Mouse (Mus musculus): ENCODE measurements around the gene 1700007K13Rik.
"Not testable (repeated sequence)": the region's sequence is repeated elsewhere in the genome, so short reads cannot be mapped to it uniquely, and the experiment has no call there.

1700007K13Rik gene

GRCm38 (mm10) chr2:28465836-28466518 is at the start of gene 1700007K13Rik:
TSS of gene 1700007K13Rik (minus strand) at chr2:28466332.
- DNase-seq = peak; percentile 79

DNA sequence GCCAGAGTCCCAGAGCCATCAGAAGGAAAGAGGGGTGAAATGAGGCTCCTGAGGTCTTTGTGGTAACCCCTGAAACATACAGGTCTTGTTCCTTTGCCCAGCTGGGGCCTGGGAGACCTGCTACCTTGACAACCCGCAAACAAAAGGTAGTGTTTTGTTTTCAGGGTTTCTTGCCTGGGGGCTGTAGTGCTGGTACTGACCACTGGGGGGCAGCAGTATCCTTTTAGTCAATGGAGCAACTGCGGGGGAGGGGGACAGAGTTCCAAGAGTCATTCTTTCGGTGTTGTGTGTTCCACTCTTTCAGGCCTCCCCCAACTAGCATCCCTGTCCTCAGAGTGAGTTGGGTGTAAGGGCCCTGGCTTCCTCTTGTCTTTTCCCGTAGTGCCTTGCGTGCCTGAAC is 48.4 kb upstream of the 1700007K13Rik start:
- DNase-seq = peak; percentile 81

- DNase-seq = no peak
These were observed 47.6 kb upstream of the 1700007K13Rik start for GRCm38 (mm10) chr2:28513431-28514370.

GRCm38 (mm10) chr2:28512798-28513401 is 46.8 kb upstream of the 1700007K13Rik start, which contains the start of gene Ralgds:
TSS of gene Ralgds (plus strand) at chr2:28513125.
- peak; percentile 66 for DNase-seq

GRCm38 (mm10) chr2:28511600-28511999 is 45.5 kb upstream of the 1700007K13Rik start:
- not testable (repeated sequence) for DNase-seq

DNA sequence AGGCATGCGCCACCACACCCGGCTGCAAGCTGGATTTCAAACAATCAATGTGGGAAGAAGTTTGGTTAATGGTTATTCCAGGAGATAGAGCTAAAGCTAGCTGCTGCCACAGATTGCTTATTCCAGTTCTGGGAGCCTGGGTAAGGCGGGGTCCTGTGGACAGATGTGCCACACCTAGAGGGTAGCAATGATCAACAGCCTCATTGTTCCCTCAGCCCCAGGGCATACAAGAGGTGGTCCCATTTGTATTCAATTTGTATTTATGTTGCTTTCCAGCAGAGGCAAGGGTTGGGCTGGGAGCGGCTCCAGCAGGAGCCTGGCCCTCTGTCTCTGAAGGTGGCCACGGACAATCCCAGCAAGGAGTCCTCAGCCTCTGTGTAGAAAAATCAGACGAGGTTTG is 40.2 kb upstream of the 1700007K13Rik start:
- no peak for DNase-seq

DNA sequence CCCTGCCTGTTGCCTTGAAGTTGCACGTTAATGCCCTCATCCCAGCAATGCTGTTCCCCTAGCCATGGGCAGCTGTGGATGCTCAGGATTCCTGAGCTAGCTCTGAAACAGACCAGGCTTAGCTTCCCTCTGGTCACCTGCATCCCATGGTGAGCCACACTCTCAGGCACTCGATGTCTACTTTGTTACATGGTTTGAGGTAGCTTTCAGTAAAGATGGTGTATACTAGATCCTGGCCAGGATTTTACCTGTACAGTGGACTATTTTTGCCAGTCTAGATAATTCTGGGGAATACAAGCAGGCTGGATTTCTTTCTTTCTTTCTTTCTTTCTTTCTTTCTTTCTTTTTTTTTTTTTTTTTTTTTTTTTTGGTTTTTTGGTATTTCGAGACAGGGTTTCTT is 39.7 kb upstream of the 1700007K13Rik start, which contains the start of gene Gm10134:
TSS of gene Gm10134 (plus strand) at position 301 of the 400 bp plus-strand sequence.
- no peak for DNase-seq

- DNase-seq = no peak
These were observed 38.5 kb upstream of the 1700007K13Rik start for GRCm38 (mm10) chr2:28504676-28505075.

DNA sequence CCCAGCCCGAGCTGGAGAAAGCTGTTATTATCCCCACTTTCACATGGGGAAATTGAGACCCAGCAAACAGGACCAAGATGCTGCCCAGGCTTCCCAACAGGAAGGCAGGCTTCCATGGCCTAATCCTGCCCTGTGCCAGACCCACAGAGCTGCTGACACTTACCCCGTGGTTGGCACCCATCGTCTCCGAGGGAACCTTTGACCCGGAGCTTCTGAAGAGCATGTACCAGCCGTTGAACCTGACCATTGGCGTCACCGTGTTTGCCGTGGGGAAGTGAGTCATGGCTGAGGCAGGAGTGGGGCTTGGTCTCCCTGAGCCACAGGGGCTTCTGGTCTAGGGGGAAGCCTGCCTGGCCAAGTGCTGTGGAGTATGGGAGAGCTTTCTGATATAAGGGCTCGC is 36.9 kb upstream of the 1700007K13Rik start:
- DNase-seq = no peak

- DNase-seq = no peak
These were observed 32.3 kb upstream of the 1700007K13Rik start for GRCm38 (mm10) chr2:28498431-28498830.

DNA sequence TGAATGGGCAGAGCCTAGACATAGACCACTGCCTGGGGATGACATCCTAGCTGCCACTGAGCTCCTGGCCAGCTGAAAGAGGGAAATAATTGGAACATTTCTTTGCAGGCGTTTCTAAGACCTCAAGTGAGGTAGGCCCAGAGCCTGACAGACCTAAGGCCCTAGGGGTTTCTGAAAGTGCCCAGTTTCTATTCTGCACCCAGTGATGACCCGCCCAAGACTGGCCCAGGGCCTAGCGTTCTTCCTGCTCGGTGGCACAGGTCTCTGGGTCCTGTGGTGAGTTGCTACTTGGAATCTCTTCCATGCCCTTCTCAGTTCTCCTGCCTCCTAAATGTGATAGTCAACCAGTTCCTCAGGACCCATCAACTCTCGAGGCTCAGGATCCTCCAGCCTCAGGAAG is 31.4 kb upstream of the 1700007K13Rik start:
- DNase-seq = no peak

DNA sequence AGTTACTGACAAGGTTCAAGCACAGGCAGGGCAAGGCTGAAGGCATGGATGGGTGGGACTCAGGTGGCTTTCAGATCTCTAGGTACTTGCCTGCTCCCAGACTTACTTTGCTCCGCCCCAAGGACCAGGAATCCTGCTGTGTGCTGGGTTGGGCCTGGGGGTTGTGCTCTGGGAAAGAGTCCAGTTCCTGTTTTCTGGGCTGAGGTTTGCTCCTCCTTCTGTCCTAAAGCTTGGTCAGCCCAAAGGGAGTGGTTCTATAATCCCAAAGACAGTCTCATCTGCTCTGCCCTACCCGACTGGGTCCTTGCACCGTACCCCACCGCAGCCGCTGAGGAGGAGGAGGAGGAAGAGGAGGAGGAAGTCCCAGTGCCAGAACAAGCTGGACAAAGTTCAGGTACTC is 30.5 kb upstream of the 1700007K13Rik start, which contains the start of gene Gbgt1:
TSS of gene Gbgt1 (plus strand) at position 221 of the 400 bp plus-strand sequence.
- DNase-seq = no peak

GRCm38 (mm10) chr2:28495801-28496595 is 29.9 kb upstream of the 1700007K13Rik start:
- no peak for DNase-seq

GRCm38 (mm10) chr2:28495207-28495756 is 29.1 kb upstream of the 1700007K13Rik start:
- no peak for DNase-seq

DNA sequence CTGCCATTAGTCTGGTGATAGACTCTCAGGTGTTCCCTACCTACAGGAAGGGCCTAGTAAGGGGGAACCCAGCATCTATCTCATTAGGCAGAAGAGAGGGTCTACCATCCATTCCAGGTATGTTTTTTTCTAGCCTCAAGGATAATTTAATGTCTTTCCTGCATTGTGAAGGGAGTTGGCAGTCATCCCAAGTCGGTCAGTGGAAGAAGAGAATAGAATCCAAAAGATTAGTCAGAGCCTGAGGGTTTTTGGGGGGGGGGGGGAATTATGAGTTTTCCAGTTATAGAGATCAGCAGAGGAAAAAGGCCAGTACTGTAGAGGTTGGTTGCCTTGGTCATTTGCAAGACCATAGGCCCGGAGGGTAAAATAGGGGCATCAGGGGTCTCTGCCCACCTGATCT is 28.4 kb upstream of the 1700007K13Rik start:
- no peak for DNase-seq

- DNase-seq = no peak
These were observed 17.7 kb upstream of the 1700007K13Rik start for GRCm38 (mm10) chr2:28483861-28484260.

- no peak for DNase-seq
These were observed 13.4 kb upstream of the 1700007K13Rik start for GRCm38 (mm10) chr2:28479208-28480204.

DNA sequence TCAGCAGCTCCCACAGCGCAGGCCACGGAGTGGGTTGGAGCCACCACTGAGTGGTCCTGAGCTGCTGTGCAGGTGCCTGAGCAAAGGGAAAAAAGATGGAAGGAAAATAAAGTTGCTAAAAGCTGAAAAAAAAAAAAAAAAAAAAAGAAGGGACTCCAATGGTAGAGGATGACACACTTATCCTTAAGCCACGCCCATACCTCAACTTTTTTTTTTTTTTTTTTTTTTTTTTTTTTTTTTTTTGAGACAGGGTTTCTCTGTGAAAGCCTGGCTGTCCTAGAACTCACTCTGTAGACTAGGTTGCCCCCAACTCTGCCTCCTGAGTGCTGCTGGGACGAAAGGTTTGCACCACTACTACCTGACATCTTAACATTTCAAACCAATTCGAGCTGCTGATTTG is 11.9 kb upstream of the 1700007K13Rik start:
- not testable (repeated sequence) for DNase-seq

DNA sequence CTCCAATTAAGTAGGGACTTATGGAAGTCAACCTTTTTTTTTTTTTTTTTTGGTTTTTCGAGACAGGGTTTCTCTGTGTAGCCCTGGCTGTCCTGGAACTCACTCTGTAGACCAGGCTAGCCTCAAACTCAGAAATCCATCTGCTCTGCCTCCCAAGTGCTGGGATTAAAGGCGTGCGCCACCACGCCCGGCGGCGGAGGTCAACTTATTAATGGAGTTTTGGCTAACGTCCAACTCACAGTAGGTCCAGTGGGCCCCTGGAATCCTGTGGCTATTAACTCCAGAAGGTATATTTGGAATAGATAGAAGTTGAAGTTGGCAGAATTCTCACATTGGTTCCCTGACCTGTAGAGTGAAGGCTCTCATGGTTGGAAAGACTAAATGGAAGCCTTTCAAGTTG is 5.9 kb upstream of the 1700007K13Rik start:
- DNase-seq = not testable (repeated sequence)

GRCm38 (mm10) chr2:28470591-28470990 is 4.5 kb upstream of the 1700007K13Rik start:
- no peak for DNase-seq

DNA sequence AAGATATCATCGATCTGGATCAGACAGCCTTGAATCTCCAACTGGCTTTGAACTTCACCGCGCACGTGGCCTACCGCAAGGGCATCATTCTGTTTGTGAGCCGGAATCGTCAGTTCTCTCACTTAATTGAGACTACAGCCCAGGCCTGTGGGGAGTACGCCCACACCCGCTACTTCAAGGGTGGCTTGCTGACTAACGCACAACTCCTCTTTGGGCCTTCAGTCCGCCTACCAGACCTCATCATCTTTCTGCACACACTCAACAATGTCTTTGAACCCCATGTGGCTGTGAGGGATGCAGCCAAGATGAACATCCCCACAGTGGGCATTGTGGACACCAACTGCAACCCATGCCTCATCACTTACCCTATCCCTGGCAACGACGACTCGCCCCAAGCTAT is 3.3 kb upstream of the 1700007K13Rik start:
- no peak for DNase-seq
